Mouse (Mus musculus): Measurements from ENCODE around the gene Astn2. TPM values are rescaled to one million over a fixed set of nuclear protein-coding genes. Genes with fewer than 3 reads are reported as not detected.

Gene Astn2
- polyA plus RNA-seq, 1 experiment = not detected

- no peaks in the 10 kb centered on the region for H3K27me3 ChIP-seq (ENCODE audit: control insufficient read depth, insufficient read depth, insufficient read length)
- TF ChIP-seq FOSL1 (IDR thresholded peaks at IDR 0.05; ENCODE audit: insufficient read depth, low read length, poor library complexity, severe bottlenecking) (no peak), MAX (IDR thresholded peaks at IDR 0.05) (no peak), MYOD1 (IDR thresholded peaks at IDR 0.05; ENCODE audit: control insufficient read depth, insufficient read length, low read depth) (no peak), USF1 (IDR thresholded peaks at IDR 0.05; ENCODE audit: low read depth) (no peak), CEBPB (IDR thresholded peaks at IDR 0.05; ENCODE audit: low read depth) (no peak), MYOG (IDR thresholded peaks at IDR 0.05; ENCODE audit: control insufficient read depth, extremely low read depth, insufficient read length) (no peak), CTCF (IDR thresholded peaks at IDR 0.05; ENCODE audit: control insufficient read depth, insufficient read depth, insufficient read length) (no peak)
- no peaks in the 10 kb centered on the region for H3K36me3 ChIP-seq (ENCODE audit: control insufficient read depth, insufficient read depth)
- H3K4me3 ChIP-seq (ENCODE audit: insufficient read depth, poor library complexity, severe bottlenecking) = no peak overlapping the region
- H3K79me2 ChIP-seq (ENCODE audit: control insufficient read depth, insufficient read depth) = no peaks in the 10 kb centered on the region
- no peaks in the 10 kb centered on the region for H3K79me3 ChIP-seq (ENCODE audit: low read depth)
- H3ac ChIP-seq (ENCODE audit: control insufficient read depth, insufficient read length, low read depth) = no peak overlapping the region
Measured at GRCm38 (mm10) chr4:65764275-65764674, 640.1 kb downstream of the Astn2 start.

DNA sequence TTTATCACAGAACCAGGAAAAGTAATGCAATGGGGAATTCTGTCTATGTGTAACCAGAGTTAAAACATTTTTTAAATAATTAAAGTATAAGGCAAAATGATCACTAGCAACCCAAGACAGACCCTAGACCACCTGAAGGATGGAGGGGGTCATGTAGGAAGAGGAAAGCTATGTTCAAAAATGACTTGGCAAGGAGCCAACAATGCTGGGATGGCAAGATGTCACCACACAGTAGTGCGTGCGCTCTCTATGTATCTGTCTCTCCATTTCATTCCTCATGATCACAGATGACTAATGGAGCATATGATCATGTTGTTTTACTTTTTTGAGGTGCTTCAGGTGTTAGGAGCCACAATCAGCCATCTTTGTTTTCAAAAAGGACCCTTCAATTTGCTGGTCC is 640.6 kb downstream of the Astn2 start:
- Histone ChIP-seq H3K36me3 (ENCODE audit: control insufficient read depth, insufficient read depth) (no peaks in the 10 kb centered on the region), H3K4me3 (ENCODE audit: insufficient read depth, poor library complexity, severe bottlenecking) (no peak overlapping the region), H3K79me3 (ENCODE audit: low read depth) (no peaks in the 10 kb centered on the region), H3ac (ENCODE audit: control insufficient read depth, insufficient read length, low read depth) (no peak overlapping the region), H3K79me2 (ENCODE audit: control insufficient read depth, insufficient read depth) (no peaks in the 10 kb centered on the region), H3K27me3 (ENCODE audit: control insufficient read depth, insufficient read depth, insufficient read length) (no peaks in the 10 kb centered on the region)
- TF ChIP-seq MAX (IDR thresholded peaks at IDR 0.05) (no peak), USF1 (IDR thresholded peaks at IDR 0.05; ENCODE audit: low read depth) (no peak), MYOD1 (IDR thresholded peaks at IDR 0.05; ENCODE audit: control insufficient read depth, insufficient read length, low read depth) (no peak), FOSL1 (IDR thresholded peaks at IDR 0.05; ENCODE audit: insufficient read depth, low read length, poor library complexity, severe bottlenecking) (no peak), MYOG (IDR thresholded peaks at IDR 0.05; ENCODE audit: control insufficient read depth, extremely low read depth, insufficient read length) (no peak), CTCF (IDR thresholded peaks at IDR 0.05; ENCODE audit: control insufficient read depth, insufficient read depth, insufficient read length) (no peak), CEBPB (IDR thresholded peaks at IDR 0.05; ENCODE audit: low read depth) (no peak)

DNA sequence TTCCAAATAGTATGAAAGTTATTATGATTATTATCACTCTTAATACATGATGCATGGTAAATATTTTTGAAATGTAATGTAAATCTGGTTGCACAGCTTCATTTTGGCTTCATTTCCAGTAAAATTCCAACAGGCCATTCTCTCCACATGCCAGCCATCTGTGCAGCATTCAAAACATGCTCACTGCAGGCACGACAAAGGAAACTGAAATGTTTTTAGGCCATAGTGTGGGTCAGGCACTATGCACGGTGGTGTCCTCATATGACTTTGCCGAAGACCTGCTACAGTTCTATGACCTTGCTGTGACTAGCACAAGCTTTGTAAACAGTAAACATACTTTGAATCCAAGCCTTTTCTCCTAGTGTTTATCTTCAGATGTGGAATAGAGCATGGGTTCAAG is 642.3 kb downstream of the Astn2 start:
- H3K79me3 ChIP-seq (ENCODE audit: low read depth) = no peaks in the 10 kb centered on the region
- no peaks in the 10 kb centered on the region for H3K36me3 ChIP-seq (ENCODE audit: control insufficient read depth, insufficient read depth)
- no peaks in the 10 kb centered on the region for H3K27me3 ChIP-seq (ENCODE audit: control insufficient read depth, insufficient read depth, insufficient read length)
- H3ac ChIP-seq (ENCODE audit: control insufficient read depth, insufficient read length, low read depth) = no peak overlapping the region
- TF ChIP-seq MYOD1 (IDR thresholded peaks at IDR 0.05; ENCODE audit: control insufficient read depth, insufficient read length, low read depth) = no peak
- TF ChIP-seq USF1 (IDR thresholded peaks at IDR 0.05; ENCODE audit: low read depth) = no peak
- no peak for TF ChIP-seq MYOG (IDR thresholded peaks at IDR 0.05; ENCODE audit: control insufficient read depth, extremely low read depth, insufficient read length)
- TF ChIP-seq CTCF (IDR thresholded peaks at IDR 0.05; ENCODE audit: control insufficient read depth, insufficient read depth, insufficient read length) = no peak
- no peaks in the 10 kb centered on the region for H3K79me2 ChIP-seq (ENCODE audit: control insufficient read depth, insufficient read depth)
- H3K4me3 ChIP-seq (ENCODE audit: insufficient read depth, poor library complexity, severe bottlenecking) = no peak overlapping the region

DNA sequence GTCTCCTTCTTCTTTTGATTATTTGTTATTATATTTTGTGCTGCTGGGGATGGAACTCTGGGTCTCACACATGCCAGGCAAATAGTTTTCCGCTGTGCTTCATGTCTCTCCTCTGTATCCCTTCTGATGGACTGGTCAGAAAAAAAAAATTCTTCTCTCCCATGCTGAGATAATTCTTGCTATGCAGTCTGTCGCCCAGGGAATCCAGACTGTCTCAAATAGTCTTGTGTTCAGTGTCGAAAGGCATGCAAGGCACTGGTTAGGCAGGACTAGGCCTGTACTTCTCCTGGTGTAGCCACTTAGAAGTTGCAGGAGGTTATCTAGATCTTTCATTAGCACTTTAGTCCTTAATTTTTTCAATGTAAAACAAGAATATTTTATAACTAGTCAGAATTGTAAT is 642.8 kb downstream of the Astn2 start:
- Histone ChIP-seq H3K4me3 (ENCODE audit: insufficient read depth, poor library complexity, severe bottlenecking) (no peak overlapping the region), H3ac (ENCODE audit: control insufficient read depth, insufficient read length, low read depth) (no peak overlapping the region), H3K27me3 (ENCODE audit: control insufficient read depth, insufficient read depth, insufficient read length) (no peaks in the 10 kb centered on the region), H3K36me3 (ENCODE audit: control insufficient read depth, insufficient read depth) (no peaks in the 10 kb centered on the region), H3K79me3 (ENCODE audit: low read depth) (no peaks in the 10 kb centered on the region), H3K79me2 (ENCODE audit: control insufficient read depth, insufficient read depth) (no peaks in the 10 kb centered on the region)
- TF ChIP-seq USF1 (IDR thresholded peaks at IDR 0.05; ENCODE audit: low read depth) (no peak), FOSL1 (IDR thresholded peaks at IDR 0.05; ENCODE audit: insufficient read depth, low read length, poor library complexity, severe bottlenecking) (no peak), CEBPB (IDR thresholded peaks at IDR 0.05; ENCODE audit: low read depth) (no peak), CTCF (IDR thresholded peaks at IDR 0.05; ENCODE audit: control insufficient read depth, insufficient read depth, insufficient read length) (no peak), MYOG (IDR thresholded peaks at IDR 0.05; ENCODE audit: control insufficient read depth, extremely low read depth, insufficient read length) (no peak)

- TF ChIP-seq CEBPB (IDR thresholded peaks at IDR 0.05; ENCODE audit: low read depth) (no peak), CTCF (IDR thresholded peaks at IDR 0.05; ENCODE audit: control insufficient read depth, insufficient read depth, insufficient read length) (no peak), FOSL1 (IDR thresholded peaks at IDR 0.05; ENCODE audit: insufficient read depth, low read length, poor library complexity, severe bottlenecking) (no peak), MAX (IDR thresholded peaks at IDR 0.05) (no peak), USF1 (IDR thresholded peaks at IDR 0.05; ENCODE audit: low read depth) (no peak), MYOG (IDR thresholded peaks at IDR 0.05; ENCODE audit: control insufficient read depth, extremely low read depth, insufficient read length) (no peak), MYOD1 (IDR thresholded peaks at IDR 0.05; ENCODE audit: control insufficient read depth, insufficient read length, low read depth) (no peak)
- no peaks in the 10 kb centered on the region for H3K36me3 ChIP-seq (ENCODE audit: control insufficient read depth, insufficient read depth)
- no peaks in the 10 kb centered on the region for H3K79me3 ChIP-seq (ENCODE audit: low read depth)
- H3ac ChIP-seq (ENCODE audit: control insufficient read depth, insufficient read length, low read depth) = no peak overlapping the region
- H3K27me3 ChIP-seq (ENCODE audit: control insufficient read depth, insufficient read depth, insufficient read length) = no peaks in the 10 kb centered on the region
- no peaks in the 10 kb centered on the region for H3K79me2 ChIP-seq (ENCODE audit: control insufficient read depth, insufficient read depth)
- no peak overlapping the region for H3K4me3 ChIP-seq (ENCODE audit: insufficient read depth, poor library complexity, severe bottlenecking)
Measured at GRCm38 (mm10) chr4:65758875-65759201, 645.6 kb downstream of the Astn2 start.

- no peaks in the 10 kb centered on the region for H3K27me3 ChIP-seq (ENCODE audit: control insufficient read depth, insufficient read depth, insufficient read length)
- no peak for TF ChIP-seq USF1 (IDR thresholded peaks at IDR 0.05; ENCODE audit: low read depth)
- no peak for TF ChIP-seq CEBPB (IDR thresholded peaks at IDR 0.05; ENCODE audit: low read depth)
- no peak for TF ChIP-seq MAX (IDR thresholded peaks at IDR 0.05)
- no peak for TF ChIP-seq FOSL1 (IDR thresholded peaks at IDR 0.05; ENCODE audit: insufficient read depth, low read length, poor library complexity, severe bottlenecking)
- no peak for TF ChIP-seq MYOD1 (IDR thresholded peaks at IDR 0.05; ENCODE audit: control insufficient read depth, insufficient read length, low read depth)
- TF ChIP-seq MYOG (IDR thresholded peaks at IDR 0.05; ENCODE audit: control insufficient read depth, extremely low read depth, insufficient read length) = no peak
- no peak for TF ChIP-seq CTCF (IDR thresholded peaks at IDR 0.05; ENCODE audit: control insufficient read depth, insufficient read depth, insufficient read length)
- H3K4me3 ChIP-seq (ENCODE audit: insufficient read depth, poor library complexity, severe bottlenecking) = no peak overlapping the region
- no peaks in the 10 kb centered on the region for H3K36me3 ChIP-seq (ENCODE audit: control insufficient read depth, insufficient read depth)
- H3K79me3 ChIP-seq (ENCODE audit: low read depth) = no peaks in the 10 kb centered on the region
- H3K79me2 ChIP-seq (ENCODE audit: control insufficient read depth, insufficient read depth) = no peaks in the 10 kb centered on the region
- H3ac ChIP-seq (ENCODE audit: control insufficient read depth, insufficient read length, low read depth) = no peak overlapping the region
Measured at GRCm38 (mm10) chr4:65758174-65758874, 646.1 kb downstream of the Astn2 start.
